Mouse (Mus musculus) megakaryocyte, adult 5-6 weeks (primary cell): ENCODE data around the gene Cacng5. TPM values are rescaled to one million over a fixed set of nuclear protein-coding genes. Genes with fewer than 3 reads are reported as not detected.
A peak's percentile ranks its signal among the peaks of the same experiment; 100 is the strongest.

Experiments
- ATAC-seq: 2 replicates; pipeline ENCODE4 v1.8.0; 2016; ENCODE audit warnings: mild to moderate bottlenecking, inconsistent platforms; ENCODE audit not compliant: poor library complexity, severe bottlenecking
- total RNA-seq, 2 experiments: library from RNA; stranded (forward) in 1 of 2; stranded (reverse) in 1 of 2; fragments of 153-499, 151-499 nt in 1 of 2; fragments of 221-1000, 200-1000 nt in 1 of 2; gene quantifications; 2 replicates each; pipeline versions ENCODE4 v1.2.3 to v1.2.4; 2015 to 2017

The Cacng5 gene
- total RNA-seq, 2 experiments from 2014 or later, result not detected

- no peak for ATAC-seq
These were observed 23.5 kb downstream of the Cacng5 start for GRCm38 (mm10) chr11:107891377-107891776.

GRCm38 (mm10) chr11:107887342-107887741 lies 27.5 kb downstream of the Cacng5 start:
- ATAC-seq, result no peak

- no peak for ATAC-seq
These were observed 38.0 kb downstream of the Cacng5 start for GRCm38 (mm10) chr11:107876840-107877239.

GRCm38 (mm10) chr11:107875861-107876494 lies 38.9 kb downstream of the Cacng5 start:
- ATAC-seq, result no peak

- ATAC-seq, result no peak
These were observed 42.1 kb downstream of the Cacng5 start for GRCm38 (mm10) chr11:107872743-107873142.

- ATAC-seq, result no peak
These were observed 47.3 kb downstream of the Cacng5 start for GRCm38 (mm10) chr11:107867509-107867908.

GRCm38 (mm10) chr11:107865128-107865527 lies 49.7 kb downstream of the Cacng5 start:
- ATAC-seq, result peak; percentile 66

- ATAC-seq, result 0 out of 2 replicates have a peak, but pooled peaks have one; percentile 27
These were observed 50.8 kb downstream of the Cacng5 start for GRCm38 (mm10) chr11:107864024-107864423.

GRCm38 (mm10) chr11:107861738-107862137 lies 53.1 kb downstream of the Cacng5 start:
- ATAC-seq, result no peak

- no peak for ATAC-seq
These were observed 55.0 kb downstream of the Cacng5 start for GRCm38 (mm10) chr11:107859871-107860270.

- peak; percentile 69 for ATAC-seq
These were observed 55.6 kb downstream of the Cacng5 start for GRCm38 (mm10) chr11:107859288-107859687.

- no peak for ATAC-seq
These were observed 61.8 kb downstream of the Cacng5 start for GRCm38 (mm10) chr11:107853088-107853487.

GRCm38 (mm10) chr11:107849621-107850020 lies 65.2 kb downstream of the Cacng5 start:
- no peak for ATAC-seq

- ATAC-seq, result no peak
These were observed 70.7 kb downstream of the Cacng5 start for GRCm38 (mm10) chr11:107844175-107844574.

GRCm38 (mm10) chr11:107833351-107834040 lies 81.4 kb downstream of the Cacng5 start:
- ATAC-seq, result no peak

Other genes with a start within 250 kb of the Cacng5 start
- gene Cacng1, start 198.5 kb downstream of the Cacng5 start, total RNA-seq (2015), result not detected in 2 replicates
- not detected in 2 replicates for gene Cacng1, start 198.5 kb downstream of the Cacng5 start, total RNA-seq (2017)
- not detected in 2 replicates for gene Cacng4, start 120.5 kb downstream of the Cacng5 start, total RNA-seq (2015)
- not detected in 2 replicates for gene Cacng4, start 120.5 kb downstream of the Cacng5 start, total RNA-seq (2017)